Mouse (Mus musculus) c-Kit-positive CD71-negative TER-119-negative erythroid progenitor cells, embryonic 14.5 days (primary cell): Measurements from ENCODE around the gene Nolc1.

Experiments used
- DNase-seq: peaks from one replicate; pipeline ENCODE4 v3.0.0-alpha.2; 2013; ENCODE audit warnings: low read depth

Nolc1 gene

GRCm38 (mm10) chr19:46042476-46043011 is 33.1 kb upstream of the Nolc1 start:
- no peak for DNase-seq

- no peak for DNase-seq
These were observed 32.3 kb upstream of the Nolc1 start for GRCm38 (mm10) chr19:46043380-46043779.

- DNase-seq, result no peak
These were observed 31.2 kb upstream of the Nolc1 start, which contains the start of gene Pprc1 for GRCm38 (mm10) chr19:46044271-46044992. Gene Pprc1, plus strand, starts transcription at chr19:46044886.

- DNase-seq, result no peak
These were observed 30.5 kb upstream of the Nolc1 start, which contains the start of gene Ldb1 for GRCm38 (mm10) chr19:46044993-46045695. Gene Ldb1, minus strand, starts transcription at chr19:46045214.

GRCm38 (mm10) chr19:46045696-46046311 is 29.9 kb upstream of the Nolc1 start:
- no peak for DNase-seq

GRCm38 (mm10) chr19:46046621-46047025 is 29.0 kb upstream of the Nolc1 start:
- DNase-seq, result no peak

- no peak for DNase-seq
These were observed 28.2 kb upstream of the Nolc1 start for GRCm38 (mm10) chr19:46047426-46047825.

GRCm38 (mm10) chr19:46049129-46049528 is 26.5 kb upstream of the Nolc1 start:
- DNase-seq, result no peak

GRCm38 (mm10) chr19:46050462-46050861 is 25.2 kb upstream of the Nolc1 start:
- no peak for DNase-seq

- DNase-seq, result no peak
These were observed 19.8 kb upstream of the Nolc1 start for GRCm38 (mm10) chr19:46055752-46056387.

GRCm38 (mm10) chr19:46056388-46056946 is 19.2 kb upstream of the Nolc1 start:
- peak; percentile 90 for DNase-seq

- peak; percentile 74 for DNase-seq
These were observed 18.6 kb upstream of the Nolc1 start for GRCm38 (mm10) chr19:46056947-46057607.

- no peak for DNase-seq
These were observed 17.2 kb upstream of the Nolc1 start for GRCm38 (mm10) chr19:46058466-46058865.

GRCm38 (mm10) chr19:46060845-46061244 is 14.8 kb upstream of the Nolc1 start:
- no peak for DNase-seq

- no peak for DNase-seq
These were observed 7.6 kb upstream of the Nolc1 start for GRCm38 (mm10) chr19:46068054-46068453.

GRCm38 (mm10) chr19:46073285-46073684 is 2.4 kb upstream of the Nolc1 start:
- no peak for DNase-seq

- DNase-seq, result no peak
These were observed 1.4 kb upstream of the Nolc1 start for GRCm38 (mm10) chr19:46074266-46074665.

GRCm38 (mm10) chr19:46078535-46078934 is 2.9 kb downstream of the Nolc1 start:
- DNase-seq, result no peak

GRCm38 (mm10) chr19:46085185-46085584 is 9.5 kb downstream of the Nolc1 start:
- DNase-seq, result no peak

GRCm38 (mm10) chr19:46086337-46086736 is 10.7 kb downstream of the Nolc1 start:
- peak; percentile 73 for DNase-seq

GRCm38 (mm10) chr19:46087871-46088270 is 12.2 kb downstream of the Nolc1 start:
- DNase-seq, result no peak
